Mouse (Mus musculus) lung, embryonic 15.5 days (tissue): Measurements from ENCODE around the gene Gm28047. TPM values are rescaled to one million over a fixed set of nuclear protein-coding genes. Genes with fewer than 3 reads are reported as not detected.

ENCODE experiments used
- ATAC-seq: fragments of 200-750 bp; cut with Nextera tagmentation; 2 replicates; pipeline ENCODE4 v1.8.0; 2017; ENCODE audit warnings: moderate number of reproducible peaks, borderline replicate concordance; ENCODE audit not compliant: low FRiP score, low TSS enrichment; ENCODE audit errors: extremely low read depth
- H3K27ac ChIP-seq: fragments of 300-500 bp; sonication (generic); 2 replicates; pipeline ENCODE4 v1.5.1; 2015; ENCODE audit warnings: moderate library complexity, mild to moderate bottlenecking, inconsistent platforms
- H3K27me3 ChIP-seq: fragments of 300-500 bp; sonication (generic); 2 replicates; pipeline ENCODE4 v1.6.1; 2015; ENCODE audit warnings: inconsistent platforms
- H3K36me3 ChIP-seq: fragments of 300-500 bp; sonication (generic); 2 replicates; pipeline ENCODE4 v1.6.1; 2015; ENCODE audit warnings: inconsistent platforms
- H3K4me1 ChIP-seq: fragments of 300-500 bp; sonication (generic); 2 replicates; pipeline ENCODE4 v1.6.1; 2015; ENCODE audit warnings: inconsistent platforms
- H3K4me2 ChIP-seq: fragments of 300-500 bp; sonication (generic); 2 replicates; pipeline ENCODE4 v1.6.1; 2015; ENCODE audit warnings: inconsistent platforms, mild to moderate bottlenecking, moderate library complexity
- H3K4me3 ChIP-seq: fragments of 300-500 bp; sonication (generic); 2 replicates; pipeline ENCODE4 v1.5.1; 2015; ENCODE audit warnings: mild to moderate bottlenecking, inconsistent platforms
- H3K9ac ChIP-seq: fragments of 300-500 bp; sonication (generic); 2 replicates; pipeline ENCODE4 v1.6.1; 2015; ENCODE audit warnings: inconsistent platforms
- H3K9me3 ChIP-seq: fragments of 300-500 bp; sonication (generic); 2 replicates; pipeline ENCODE4 v1.6.1; 2016; ENCODE audit warnings: inconsistent platforms
- WGBS: fragments of 180-500 bp; shearing (Covaris S2); methylation state at CpG from one replicate; pipeline ENCODE4 v1.1.7; 2015; 5-methylcytosine and 5-hydroxymethylcytosine counted together
- polyA plus RNA-seq: library from polyadenylated mRNA; unstranded; fragments of >200 nt; fragmentation: Nextera tagmentation; extraction: Ambion mirVana; gene quantifications from 2 replicates; pipeline ENCODE4 v1.2.1, GENCODE M21; 2015

The Gm28047 gene
- polyA plus RNA-seq, 1 experiment from 2014 or later, result not detected

DNA sequence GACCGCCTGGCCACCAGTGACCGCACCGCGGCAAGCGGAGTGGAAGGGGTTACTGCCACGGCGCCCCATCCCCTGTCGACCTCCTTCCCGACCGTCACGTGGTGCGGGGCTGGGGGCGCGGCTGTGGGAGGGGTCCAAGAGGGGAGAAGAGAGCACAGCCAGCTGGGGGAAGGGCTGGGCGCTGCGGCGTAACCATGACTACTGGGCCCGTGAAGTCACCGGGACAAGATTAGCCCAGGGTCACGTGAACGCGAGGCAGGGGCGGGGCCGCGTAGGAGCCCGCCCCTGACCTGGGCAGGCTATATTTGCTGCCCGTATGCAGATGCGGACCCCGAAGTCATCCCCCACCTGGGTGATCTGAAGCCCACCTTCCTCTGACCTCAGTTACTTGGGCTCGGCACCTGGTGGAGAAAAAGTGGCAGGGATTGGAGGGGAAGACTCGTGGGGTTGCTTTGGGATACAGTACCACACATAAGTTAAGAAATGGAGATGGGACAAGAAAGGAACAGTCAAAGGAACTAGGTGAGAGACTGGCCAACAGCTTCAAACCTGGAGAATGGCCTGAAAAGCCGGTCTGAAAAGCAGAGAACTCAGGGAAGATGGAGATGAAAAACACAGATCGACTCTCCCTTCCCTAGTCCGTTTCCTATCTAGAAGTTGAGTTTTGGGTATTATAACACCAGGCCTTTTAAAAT lies 114.1 kb downstream of the Gm28047 start:
- peak; percentile 96 for ATAC-seq
- Histone ChIP-seq H3K4me3 (peak overlapping the region; percentile 62), H3K4me1 (peaks cover 28% of the 10 kb centered on the region), H3K36me3 (no peaks in the 10 kb centered on the region), H3K27ac (peak overlapping the region; percentile 68), H3K4me2 (peak overlapping the region; percentile 94), H3K9me3 (no peaks in the 10 kb centered on the region), H3K27me3 (no peaks in the 10 kb centered on the region), H3K9ac (peak overlapping the region; percentile 50)
- WGBS, result 4% methylated on average over 34 of the region's 34 CpGs

DNA sequence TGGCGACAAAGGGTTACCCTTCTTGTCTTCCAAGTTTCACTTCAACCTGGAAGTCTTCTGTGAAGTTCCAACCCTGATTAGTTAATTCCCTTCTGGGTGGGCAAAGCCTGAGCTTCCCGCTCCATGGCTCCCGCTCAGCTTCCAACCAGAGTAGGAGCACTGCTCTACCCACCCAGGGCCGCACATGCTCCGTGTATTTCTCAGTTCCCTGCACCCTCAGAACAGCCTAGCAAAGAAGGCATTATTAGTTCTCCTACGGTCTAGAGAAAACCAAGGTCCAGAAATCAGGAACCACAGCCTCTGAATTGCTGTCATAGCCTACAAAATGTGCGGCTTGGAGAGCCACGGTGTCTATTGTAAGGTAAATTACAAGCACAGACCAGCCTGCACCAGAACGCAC lies 114.8 kb downstream of the Gm28047 start:
- H3K9ac ChIP-seq, result peak overlapping the region; percentile 50
- peak; percentile 26; the same call in 1 of the 2 replicates for ATAC-seq
- H3K4me2 ChIP-seq, result peak overlapping the region; percentile 94
- WGBS, result 4% methylated on average over 9 of the region's 9 CpGs
- H3K4me1 ChIP-seq, result peaks cover 29% of the 10 kb centered on the region
- H3K9me3 ChIP-seq, result no peaks in the 10 kb centered on the region
- no peaks in the 10 kb centered on the region for H3K27me3 ChIP-seq
- peak overlapping the region; percentile 62 for H3K4me3 ChIP-seq
- peaks cover under 1% of the 10 kb centered on the region; the same call in 1 of the 2 replicates for H3K36me3 ChIP-seq
- H3K27ac ChIP-seq, result peak overlapping the region; percentile 68

DNA sequence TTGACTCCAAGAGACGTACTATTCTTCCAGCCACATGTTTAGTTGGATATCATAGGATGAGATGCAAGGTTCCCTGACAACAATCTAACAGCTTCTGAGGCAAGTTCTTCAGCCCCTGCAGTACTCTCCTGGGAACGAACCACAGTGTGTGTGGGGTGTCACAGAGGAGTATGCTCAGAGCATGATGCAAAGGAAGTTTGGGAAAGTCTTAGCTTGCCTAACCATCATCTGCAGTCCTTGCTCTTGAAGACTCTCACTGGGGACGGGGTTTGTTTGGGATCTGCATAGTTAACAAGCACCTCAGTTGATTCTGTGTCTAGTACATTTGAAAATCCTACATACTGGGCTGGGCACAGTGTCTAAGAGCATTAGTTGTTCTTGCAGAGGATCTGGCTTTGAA lies 116.5 kb downstream of the Gm28047 start:
- Histone ChIP-seq H3K4me1 (peaks cover 32% of the 10 kb centered on the region), H3K9ac (no peak overlapping the region), H3K27ac (no peak overlapping the region), H3K9me3 (no peaks in the 10 kb centered on the region), H3K27me3 (no peaks in the 10 kb centered on the region), H3K36me3 (peaks cover 17% of the 10 kb centered on the region), H3K4me2 (no peak overlapping the region), H3K4me3 (no peak overlapping the region)
- no peak for ATAC-seq
- WGBS, result 80% methylated on average over 3 of the region's 3 CpGs

DNA sequence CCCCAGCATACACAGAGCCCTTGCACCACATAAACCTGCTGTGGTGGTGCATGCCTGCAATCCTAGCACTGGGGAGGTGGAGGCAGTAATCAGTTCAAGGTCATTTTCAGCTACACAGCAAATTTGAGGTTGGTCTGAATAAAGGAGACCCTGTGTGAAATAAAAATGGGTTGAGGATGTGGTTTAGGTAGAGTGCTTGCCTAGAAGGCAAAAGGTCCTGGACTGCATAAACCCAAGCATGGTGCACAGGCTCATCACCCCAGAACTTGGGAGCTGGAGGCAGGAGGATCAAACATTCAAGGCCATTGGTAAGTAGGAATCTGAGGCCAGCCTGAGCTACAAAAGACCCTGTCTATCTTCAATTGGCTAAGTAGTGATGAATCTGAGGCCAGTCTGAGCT lies 117.3 kb downstream of the Gm28047 start:
- Histone ChIP-seq H3K9me3 (no peaks in the 10 kb centered on the region), H3K27me3 (no peaks in the 10 kb centered on the region), H3K36me3 (peaks cover 24% of the 10 kb centered on the region), H3K4me1 (peaks cover 32% of the 10 kb centered on the region), H3K9ac (no peak overlapping the region), H3K4me3 (no peak overlapping the region), H3K4me2 (no peak overlapping the region), H3K27ac (no peak overlapping the region)
- ATAC-seq, result no peak

DNA sequence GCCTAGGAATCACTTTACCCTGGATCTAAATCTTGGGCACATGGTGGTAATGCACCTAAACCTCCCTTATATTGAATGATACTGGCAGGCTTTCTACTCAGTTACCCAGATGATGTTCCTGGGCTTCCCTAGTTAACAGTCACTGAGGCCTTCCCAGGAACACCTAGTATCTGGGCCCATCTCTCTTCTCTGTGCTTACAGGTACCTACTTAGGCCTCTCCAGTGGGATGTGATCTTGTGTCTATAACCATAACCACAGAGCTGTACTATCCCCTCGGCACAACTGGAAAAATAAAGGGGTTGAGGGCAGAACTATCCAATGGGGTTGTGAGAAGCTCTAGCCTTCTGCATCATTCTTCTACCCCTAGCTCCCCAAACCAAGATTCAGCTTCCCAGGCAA lies 118.0 kb downstream of the Gm28047 start:
- ATAC-seq, result no peak
- 88% methylated on average over 1 of the region's 1 CpGs for WGBS

DNA sequence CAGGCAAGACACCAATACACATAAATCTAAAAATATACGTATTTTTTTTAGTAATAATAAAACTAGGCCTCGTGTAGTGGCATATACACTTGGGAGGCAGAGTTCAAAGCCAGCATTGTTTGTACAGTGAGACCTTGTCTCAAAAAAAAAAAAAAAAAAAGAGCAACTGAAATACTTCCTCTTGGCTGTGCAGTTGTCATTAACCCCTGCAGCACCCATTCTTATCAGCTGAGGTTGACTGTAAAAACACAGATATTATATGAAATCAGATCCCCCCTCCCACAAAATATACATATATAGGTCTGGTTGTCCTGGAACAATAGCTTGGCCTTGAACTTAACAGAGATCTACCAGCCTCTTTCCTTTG lies 118.4 kb downstream of the Gm28047 start:
- 0 out of 2 replicates have a peak overlapping the region, but pooled peaks have one; percentile 2 for H3K27ac ChIP-seq
- no peak for ATAC-seq

More for the DNA sequence above, 118.0 kb downstream of the Gm28047 start:
- Histone ChIP-seq H3K4me2 (no peak overlapping the region), H3K4me3 (no peak overlapping the region), H3K9me3 (no peaks in the 10 kb centered on the region), H3K4me1 (peaks cover 26% of the 10 kb centered on the region), H3K27ac (no peak overlapping the region), H3K9ac (no peak overlapping the region), H3K36me3 (peaks cover 31% of the 10 kb centered on the region), H3K27me3 (no peaks in the 10 kb centered on the region)

DNA sequence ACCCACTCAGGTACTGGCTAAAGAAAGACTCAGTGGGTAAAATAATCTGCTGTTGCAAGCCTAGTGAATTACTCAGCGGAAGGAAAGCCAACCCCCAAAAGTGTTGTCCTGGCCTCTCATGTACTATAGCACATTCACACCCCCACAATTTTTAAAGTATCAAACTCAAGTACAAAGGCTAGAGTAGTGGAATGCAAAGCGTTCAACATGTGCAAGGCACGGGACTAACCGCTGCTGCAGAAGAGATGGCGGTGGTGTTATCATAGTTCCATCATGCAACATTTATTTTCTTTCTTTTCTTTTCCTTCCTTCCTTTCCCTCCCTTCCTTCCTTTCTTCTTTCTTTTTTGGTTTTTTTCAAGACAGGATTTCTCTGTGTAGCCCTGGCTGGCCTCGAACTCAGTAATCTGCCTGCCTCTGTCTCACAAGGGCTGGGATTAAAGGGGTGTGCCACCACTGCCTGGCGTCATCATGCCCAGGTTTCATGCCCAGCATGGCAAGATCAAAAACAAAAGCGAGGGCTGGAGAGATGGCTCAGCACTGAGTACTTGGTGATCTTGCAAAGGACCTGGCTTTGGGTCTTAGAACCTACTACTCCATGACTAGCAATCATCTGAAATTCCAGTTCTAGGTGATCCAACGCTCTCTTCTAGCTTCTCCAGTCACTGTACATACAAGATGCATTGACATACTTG lies 119.0 kb downstream of the Gm28047 start:
- Histone ChIP-seq H3K9me3 (no peaks in the 10 kb centered on the region), H3K36me3 (peaks cover 41% of the 10 kb centered on the region), H3K27me3 (no peaks in the 10 kb centered on the region), H3K9ac (no peak overlapping the region), H3K27ac (0 out of 2 replicates have a peak overlapping the region, but pooled peaks have one; percentile 2), H3K4me2 (no peak overlapping the region), H3K4me1 (peaks cover 17% of the 10 kb centered on the region), H3K4me3 (no peak overlapping the region)
- ATAC-seq, result no peak
- WGBS, result 61% methylated on average over 9 of the region's 9 CpGs

More for the DNA sequence above, 118.4 kb downstream of the Gm28047 start:
- H3K9me3 ChIP-seq, result no peaks in the 10 kb centered on the region
- peaks cover 23% of the 10 kb centered on the region for H3K4me1 ChIP-seq
- WGBS, result 11% methylated on average over 2 of the region's 2 CpGs
- H3K4me3 ChIP-seq, result no peak overlapping the region
- no peak overlapping the region for H3K4me2 ChIP-seq
- no peaks in the 10 kb centered on the region for H3K27me3 ChIP-seq
- peaks cover 36% of the 10 kb centered on the region for H3K36me3 ChIP-seq
- no peak overlapping the region for H3K9ac ChIP-seq

DNA sequence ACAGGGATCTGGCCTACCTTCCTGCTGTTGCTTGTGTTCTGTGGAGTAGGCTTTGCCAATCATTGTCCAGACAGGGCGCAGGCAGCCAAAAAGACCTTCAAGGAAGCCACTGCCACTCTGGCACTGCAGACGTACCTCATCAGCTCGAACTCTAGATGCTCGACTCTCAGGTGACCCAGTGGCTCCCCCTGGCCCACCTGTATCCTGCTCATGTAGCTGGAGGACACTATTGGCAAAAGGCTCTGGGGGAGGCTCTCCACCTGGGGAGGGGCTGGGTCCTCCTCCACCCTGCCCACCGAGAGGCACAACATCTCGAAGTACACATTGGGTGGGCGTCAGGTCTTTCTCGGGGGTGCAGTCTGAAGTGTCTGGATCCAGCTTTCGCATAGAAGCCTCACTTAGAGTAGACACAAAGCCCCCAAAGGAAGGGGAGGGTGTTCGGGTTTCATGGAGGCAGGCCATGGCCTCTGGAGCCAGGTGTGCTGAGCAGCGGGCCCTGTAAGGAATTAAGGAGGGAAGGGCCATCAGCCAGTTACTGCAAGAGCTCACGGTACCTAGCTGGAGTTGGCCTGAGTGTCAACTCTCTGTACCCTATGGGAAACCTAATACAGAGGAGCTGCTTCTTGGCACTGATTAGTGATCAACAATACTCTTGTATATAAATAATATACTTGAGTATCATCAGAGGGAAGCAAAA lies 119.6 kb downstream of the Gm28047 start:
- H3K27ac ChIP-seq, result no peak overlapping the region
- peaks cover 48% of the 10 kb centered on the region for H3K36me3 ChIP-seq
- H3K27me3 ChIP-seq, result no peaks in the 10 kb centered on the region
- no peak for ATAC-seq
- WGBS, result 60% methylated on average over 12 of the region's 12 CpGs
- no peak overlapping the region for H3K4me3 ChIP-seq
- H3K9me3 ChIP-seq, result no peaks in the 10 kb centered on the region
- no peak overlapping the region for H3K4me2 ChIP-seq
- H3K9ac ChIP-seq, result no peak overlapping the region
- H3K4me1 ChIP-seq, result peaks cover 14% of the 10 kb centered on the region; the same call in 1 of the 2 replicates

DNA sequence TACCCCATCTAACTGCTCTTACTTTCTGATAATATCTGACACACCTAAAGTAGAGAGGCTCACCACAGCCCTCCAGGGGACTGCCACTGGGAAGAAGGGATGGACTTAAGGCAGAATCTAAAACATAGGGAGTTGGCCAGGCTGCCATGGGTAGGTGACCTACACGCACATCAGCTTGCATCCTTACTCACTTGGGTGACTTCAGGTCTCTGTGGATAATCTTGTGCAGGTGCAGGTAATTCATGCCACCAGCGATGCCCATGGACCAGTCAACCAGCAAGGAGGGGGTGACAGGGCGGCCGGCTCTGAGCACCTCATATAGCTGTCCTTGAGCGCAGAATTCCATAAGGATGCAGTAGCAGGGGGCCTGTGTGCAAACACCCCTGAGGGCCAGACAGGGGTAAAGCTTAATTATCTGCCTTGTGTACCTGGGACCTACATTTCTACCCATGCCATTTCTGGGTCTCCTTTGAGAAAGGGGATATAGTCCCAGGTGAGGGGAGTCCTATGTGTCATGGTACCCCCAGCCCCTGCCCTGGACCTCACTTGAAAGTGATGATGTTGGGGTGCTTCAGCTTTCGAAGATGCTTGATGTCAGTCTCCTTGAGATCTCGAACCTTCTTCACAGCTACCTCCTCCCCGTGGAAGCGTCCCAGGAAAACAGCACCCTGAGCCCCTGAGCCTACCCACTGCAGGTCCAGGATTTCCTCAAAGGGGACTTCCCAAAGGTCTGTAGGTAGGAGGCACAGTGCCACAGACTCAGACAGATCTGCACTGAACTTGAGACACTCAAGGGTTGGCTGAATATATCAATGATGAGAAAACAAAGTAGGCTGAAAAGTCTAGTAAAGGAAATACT lies 120.7 kb downstream of the Gm28047 start:
- no peaks in the 10 kb centered on the region for H3K9me3 ChIP-seq

DNA sequence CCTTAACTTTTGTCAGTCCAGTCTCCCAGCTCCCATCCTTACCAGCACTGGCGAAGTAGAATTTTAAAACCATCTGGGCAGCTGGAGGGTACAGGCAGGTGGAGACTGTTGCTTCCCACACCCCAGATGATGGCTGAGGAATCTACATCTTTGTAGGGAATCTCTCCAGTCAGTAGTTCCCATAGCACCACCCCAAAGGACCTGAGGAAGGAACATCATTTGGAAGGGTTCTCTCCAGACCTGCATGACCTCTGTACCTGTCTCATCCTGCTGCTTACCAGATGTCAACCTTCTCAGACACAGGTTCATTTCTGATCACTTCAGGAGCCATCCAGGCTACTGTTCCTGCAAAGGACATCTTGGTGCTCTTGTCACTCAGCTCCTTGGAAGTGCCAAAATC lies 121.4 kb downstream of the Gm28047 start, which contains the start of gene Gm10337:
Gene Gm10337, plus strand, starts transcription at position 276 of the 400 bp plus-strand sequence.
- no peak for ATAC-seq
- Histone ChIP-seq H3K4me2 (no peak within 1 kb of the TSS), H3K27ac (no peak within 1 kb of the TSS), H3K9me3 (no peaks in the 10 kb centered on the region), H3K36me3 (peaks cover 64% of the 10 kb centered on the region), H3K9ac (no peak within 1 kb of the TSS), H3K4me3 (no peak within 1 kb of the TSS), H3K4me1 (peaks cover 10% of the 10 kb centered on the region; the same call in 1 of the 2 replicates), H3K27me3 (no peaks in the 10 kb centered on the region)
- 84% methylated on average over 1 of the region's 1 CpGs for WGBS

More for the DNA sequence above, 120.7 kb downstream of the Gm28047 start:
- H3K36me3 ChIP-seq, result peaks cover 59% of the 10 kb centered on the region
- H3K4me1 ChIP-seq, result peaks cover 10% of the 10 kb centered on the region; the same call in 1 of the 2 replicates
- no peak overlapping the region for H3K4me2 ChIP-seq
- no peak overlapping the region for H3K27ac ChIP-seq
- H3K9ac ChIP-seq, result no peak overlapping the region
- WGBS, result 86% methylated on average over 9 of the region's 9 CpGs
- no peaks in the 10 kb centered on the region for H3K27me3 ChIP-seq
- no peak for ATAC-seq
- no peak overlapping the region for H3K4me3 ChIP-seq

DNA sequence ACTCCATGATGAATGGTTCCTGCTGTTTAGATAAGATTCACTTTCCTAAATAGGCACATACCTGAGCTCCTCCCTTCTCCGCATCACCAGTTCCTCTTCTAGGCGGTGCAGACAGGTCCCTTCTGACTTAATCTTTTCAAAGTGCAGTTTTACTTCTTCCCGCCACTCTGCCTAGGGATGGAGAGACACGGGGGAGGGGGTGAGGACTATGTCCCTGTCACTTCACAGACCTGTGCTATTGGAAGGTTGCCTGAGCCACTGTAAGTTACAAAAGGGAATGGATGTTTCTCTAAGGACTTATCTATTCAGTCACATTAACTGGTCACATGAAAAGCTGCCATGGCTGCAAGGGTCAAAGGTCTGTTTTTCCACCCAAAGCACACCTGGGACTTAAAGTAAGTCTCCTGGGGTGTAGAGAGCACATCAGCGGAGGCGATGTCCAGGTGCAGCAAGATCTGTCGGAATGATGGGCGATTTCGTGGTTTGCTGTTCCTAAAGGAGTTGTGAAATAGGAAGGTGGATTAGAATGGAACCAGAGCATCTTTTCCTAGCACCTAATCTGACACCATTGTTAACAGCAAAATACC lies 122.5 kb downstream of the Gm28047 start:
- no peak overlapping the region for H3K9ac ChIP-seq
- no peak overlapping the region for H3K27ac ChIP-seq
- H3K4me1 ChIP-seq, result peaks cover 10% of the 10 kb centered on the region; the same call in 1 of the 2 replicates
- H3K36me3 ChIP-seq, result peaks cover 75% of the 10 kb centered on the region
- H3K9me3 ChIP-seq, result no peaks in the 10 kb centered on the region
- H3K4me2 ChIP-seq, result no peak overlapping the region
- no peak overlapping the region for H3K4me3 ChIP-seq
- 70% methylated on average over 9 of the region's 9 CpGs for WGBS
- no peaks in the 10 kb centered on the region for H3K27me3 ChIP-seq
- no peak for ATAC-seq
